Mouse (Mus musculus) MEL (cell line): ENCODE measurements around the gene Syt1.

ENCODE experiments used
- CTCF ChIP-seq, 3 experiments: IDR thresholded peaks in 2 of 3; conservative IDR thresholded peaks in 1 of 3; 2 replicates each; pipeline ENCODE4 v1.5.1; 2011 to 2012; ENCODE audit warnings: low read length in 3 of 3, low read depth in 2 of 3, mild to moderate bottlenecking in 2 of 3, improper control_type of control experiment in 1 of 3, inconsistent platforms in 1 of 3, mixed read lengths in 1 of 3, moderate library complexity in 1 of 3; ENCODE audit not compliant: control insufficient read depth in 1 of 3, insufficient read depth in 1 of 3, poor library complexity in 1 of 3, severe bottlenecking in 1 of 3
- NELFE ChIP-seq: IDR thresholded peaks from 2 replicates; pipeline ENCODE4 v1.6.1; 2011; ENCODE audit warnings: low read depth, low read length, improper control_type of control experiment
- POLR2A ChIP-seq, 2 experiments: IDR thresholded peaks; 2 replicates each; pipeline ENCODE4 v1.6.1; 2011 to 2012; ENCODE audit warnings: low read length in 2 of 2, mild to moderate bottlenecking in 2 of 2, control low read depth in 1 of 2, improper control_type of control experiment in 1 of 2, low read depth in 1 of 2, moderate library complexity in 1 of 2; ENCODE audit not compliant: control insufficient read depth in 1 of 2, insufficient read depth in 1 of 2, poor library complexity in 1 of 2
- ZNF384 ChIP-seq: IDR thresholded peaks from 2 replicates; pipeline ENCODE4 v1.6.1; 2012; ENCODE audit warnings: low read depth, mild to moderate bottlenecking, inconsistent platforms, low read length, improper control_type of control experiment

DNA sequence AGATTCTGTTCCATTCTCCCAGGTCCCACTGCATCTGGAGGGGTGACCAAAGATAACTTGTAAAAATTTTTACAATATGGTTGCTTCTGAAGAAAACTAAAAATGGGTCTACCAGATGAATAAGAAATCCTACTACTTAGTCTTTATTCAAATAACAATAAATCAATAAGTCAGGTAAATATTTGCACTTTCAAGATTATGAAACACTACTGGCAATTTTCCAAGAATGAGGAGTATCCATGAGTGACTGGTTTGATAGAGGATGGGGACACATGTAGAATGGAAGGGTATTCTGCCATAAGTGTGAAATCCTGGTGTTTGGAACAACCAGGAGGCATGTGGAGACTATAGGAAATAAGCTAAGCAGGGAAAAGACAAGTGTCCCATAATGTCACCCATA is 124.0 kb downstream of the Syt1 start:
- TF ChIP-seq ZNF384: no peak
- no peak for TF ChIP-seq CTCF (IDR thresholded peaks at IDR 0.05 in 2 of 3, conservative IDR thresholded peaks at IDR 0.05 in 1 of 3; ENCODE audit: control insufficient read depth in 1 of 3, insufficient read depth in 1 of 3, low read depth in 2 of 3, low read length in 3 of 3, poor library complexity in 1 of 3, severe bottlenecking in 1 of 3)
- no peak for TF ChIP-seq NELFE
- no peak for TF ChIP-seq POLR2A (IDR thresholded peaks at IDR 0.05; ENCODE audit: control insufficient read depth in 1 of 2, insufficient read depth in 1 of 2, low read depth in 1 of 2, low read length in 2 of 2, poor library complexity in 1 of 2)
